Mouse (Mus musculus) induced T-regulatory cell, adult 2 months (primary cell): ENCODE results near the gene Gm29049.
"Not testable (repeated sequence)": the region's sequence is repeated elsewhere in the genome, so short reads cannot be mapped to it uniquely, and the experiment has no call there.

Experiments
- DNase-seq: peaks from one replicate; pipeline ENCODE4 v3.0.0-alpha.2; 2012; ENCODE audit warnings: low read depth

Gm29049 gene

DNA sequence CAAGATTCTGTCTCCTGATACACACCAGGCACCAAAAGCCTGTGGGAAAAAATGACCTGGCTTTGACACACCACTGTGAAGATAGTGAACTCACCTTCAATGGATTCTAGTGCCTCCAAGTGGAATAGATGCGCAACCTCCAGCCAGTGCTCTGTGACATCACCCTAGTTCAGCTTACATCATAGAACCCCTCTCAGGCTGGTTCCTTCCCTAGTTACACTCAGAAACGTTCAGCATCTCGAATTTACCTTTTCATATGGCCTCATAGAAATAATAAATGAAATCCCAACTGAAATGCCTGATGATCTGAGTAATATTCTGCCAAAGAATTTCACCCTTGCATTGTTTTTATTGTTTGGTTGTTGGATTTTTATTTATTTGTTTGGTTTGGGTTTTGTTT, at the start of gene Gm29049:
Gm29049 (minus strand) TSS at position 101 of the 400 bp plus-strand sequence.
- not testable (repeated sequence) for DNase-seq
